Mouse (Mus musculus) neural tube, embryonic 13.5 days (tissue): ENCODE results near the gene Gm10772. TPM values are rescaled to one million over a fixed set of nuclear protein-coding genes. Genes with fewer than 3 reads are reported as not detected.
"Not testable (repeated sequence)": the region's sequence is repeated elsewhere in the genome, so short reads cannot be mapped to it uniquely, and the experiment has no call there.

Experiments used
- ATAC-seq: fragments of 200-750 bp; cut with Nextera tagmentation; 2 replicates; pipeline ENCODE4 v1.8.0; 2017; ENCODE audit warnings: low read depth, mild to moderate bottlenecking, moderate TSS enrichment, moderate library complexity
- H3K27ac ChIP-seq: fragments of 300-500 bp; sonication (generic); replicated peaks from 2 replicates; pipeline ENCODE4 v1.5.1; 2015; ENCODE audit warnings: moderate library complexity, mild to moderate bottlenecking, inconsistent platforms
- H3K27me3 ChIP-seq: fragments of 300-500 bp; sonication (generic); 2 replicates; pipeline ENCODE4 v1.6.1; 2015; ENCODE audit warnings: mild to moderate bottlenecking, inconsistent platforms
- H3K36me3 ChIP-seq: fragments of 300-500 bp; sonication (generic); 2 replicates; pipeline ENCODE4 v1.6.1; 2015; ENCODE audit warnings: mild to moderate bottlenecking, inconsistent platforms
- H3K4me1 ChIP-seq: fragments of 300-500 bp; sonication (generic); replicated peaks from 2 replicates; pipeline ENCODE4 v1.6.1; 2015; ENCODE audit warnings: inconsistent platforms
- H3K4me2 ChIP-seq: fragments of 300-500 bp; sonication (generic); 2 replicates; pipeline ENCODE4 v1.6.1; 2015; ENCODE audit warnings: inconsistent platforms, mild to moderate bottlenecking, moderate library complexity
- H3K4me3 ChIP-seq: fragments of 300-500 bp; sonication (generic); 2 replicates; pipeline ENCODE4 v1.5.1; 2015; ENCODE audit warnings: mild to moderate bottlenecking, inconsistent platforms
- H3K9ac ChIP-seq: fragments of 300-500 bp; sonication (generic); 2 replicates; pipeline ENCODE4 v1.6.1; 2015; ENCODE audit warnings: moderate library complexity, mild to moderate bottlenecking, inconsistent platforms
- H3K9me3 ChIP-seq: fragments of 300-500 bp; sonication (generic); 2 replicates; pipeline ENCODE4 v1.6.1; 2016; ENCODE audit warnings: inconsistent platforms
- WGBS: fragments of 180-500 bp; shearing (Covaris S2); methylation state at CpG from one replicate; pipeline ENCODE4 v1.1.7; 2015; 5-methylcytosine and 5-hydroxymethylcytosine counted together
- polyA plus RNA-seq: library from polyadenylated mRNA; unstranded; fragments of >200 nt; fragmentation: Nextera tagmentation; extraction: Ambion mirVana; gene quantifications from 2 replicates; pipeline ENCODE4 v1.2.1, GENCODE M21; 2015

Gene Gm10772
- not detected in 2 replicates for polyA plus RNA-seq

DNA sequence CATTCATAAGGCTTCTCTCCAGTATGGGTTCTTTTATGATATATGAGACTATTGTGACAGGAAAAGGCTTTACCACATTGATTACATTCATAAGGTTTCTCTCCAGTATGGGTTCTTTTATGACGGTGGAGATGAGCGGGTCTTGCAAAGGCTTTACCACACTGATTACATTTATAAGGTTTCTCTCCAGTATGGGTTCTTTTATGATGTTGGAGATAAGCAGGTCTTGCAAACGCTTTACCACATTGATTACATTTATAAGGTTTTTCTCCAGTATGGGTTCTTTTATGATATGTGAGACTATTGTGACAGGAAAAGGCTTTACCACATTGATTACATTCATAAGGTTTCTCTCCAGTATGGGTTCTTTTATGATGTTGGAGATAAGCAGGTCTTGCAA is at the start of gene Gm10772:
Gene Gm10772 (minus strand): TSS at position 101 of the 400 bp plus-strand sequence.
- not testable (repeated sequence) for H3K4me3 ChIP-seq, H3K4me1 ChIP-seq, H3K27me3 ChIP-seq, H3K9me3 ChIP-seq, H3K9ac ChIP-seq, H3K36me3 ChIP-seq, H3K27ac ChIP-seq, ATAC-seq, H3K4me2 ChIP-seq
- 70% methylated on average over 2 of the region's 3 CpGs for WGBS

- not testable (repeated sequence) for ATAC-seq, H3K9me3 ChIP-seq
- no CpG with 5 or more reads among the region's 1 CpGs for WGBS
Observed at GRCm38 (mm10) chr13:66263914-66264313, 36.5 kb upstream of the Gm10772 start.

DNA sequence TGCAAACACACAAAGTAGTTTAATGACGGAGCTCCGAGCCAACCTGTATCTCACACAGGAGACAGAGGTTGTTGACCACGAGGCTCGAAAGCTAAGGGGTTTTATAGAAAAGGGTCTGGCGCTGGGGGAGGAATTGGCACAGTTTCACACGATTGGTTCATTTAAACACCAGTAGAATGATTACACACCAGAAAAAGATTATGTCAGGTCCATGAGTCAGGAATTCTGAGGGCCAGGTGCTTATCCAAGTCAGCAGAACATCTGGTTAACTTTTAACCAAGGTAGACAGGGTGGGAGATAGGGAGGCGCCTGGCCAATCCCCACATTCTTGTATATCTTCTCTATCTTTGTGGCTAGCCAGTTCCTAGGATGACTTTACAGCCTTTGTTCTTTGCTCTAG is 35.8 kb upstream of the Gm10772 start:
- 76% methylated on average over 3 of the region's 7 CpGs for WGBS
- H3K27me3 ChIP-seq, H3K4me3 ChIP-seq, H3K36me3 ChIP-seq, H3K4me1 ChIP-seq, ATAC-seq, H3K9me3 ChIP-seq, H3K4me2 ChIP-seq, H3K27ac ChIP-seq, H3K9ac ChIP-seq: not testable (repeated sequence)

More at GRCm38 (mm10) chr13:66263914-66264313, 36.5 kb upstream of the Gm10772 start:
- not testable (repeated sequence) for H3K36me3 ChIP-seq, H3K4me1 ChIP-seq, H3K9ac ChIP-seq, H3K27me3 ChIP-seq, H3K27ac ChIP-seq, H3K4me3 ChIP-seq, H3K4me2 ChIP-seq

- H3K4me1 ChIP-seq, result no peaks in the 10 kb centered on the region
- H3K4me3 ChIP-seq, result no peak overlapping the region
- H3K36me3 ChIP-seq, result no peaks in the 10 kb centered on the region
- ATAC-seq, result no peak
- H3K27me3 ChIP-seq, result no peaks in the 10 kb centered on the region
- WGBS, result no CpG with 5 or more reads among the region's 11 CpGs
- H3K9me3 ChIP-seq, result no peaks in the 10 kb centered on the region
- H3K9ac ChIP-seq, result no peak overlapping the region
- H3K27ac ChIP-seq, result no peak overlapping the region
- no peak overlapping the region for H3K4me2 ChIP-seq
Observed at GRCm38 (mm10) chr13:66214349-66214748, 13.0 kb downstream of the Gm10772 start.

DNA sequence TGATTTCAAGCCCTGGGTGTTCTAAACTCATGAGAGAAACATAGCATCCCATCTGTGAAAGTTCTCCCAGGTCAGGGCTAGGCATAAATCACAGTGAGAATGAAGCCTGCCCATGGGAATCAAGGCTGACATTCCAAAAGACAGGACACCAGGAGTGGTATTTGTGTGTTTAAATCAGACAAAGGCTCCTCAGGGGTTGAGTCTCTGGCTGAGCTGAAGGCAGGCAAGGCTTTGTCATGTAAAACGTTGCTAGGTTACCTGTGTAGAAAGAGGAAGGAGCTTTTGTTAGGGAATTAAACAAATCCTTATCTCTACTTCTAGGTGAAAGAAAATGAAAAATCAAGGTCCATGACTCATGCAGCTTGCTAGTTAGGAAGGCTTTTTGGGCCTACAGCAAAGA is 13.6 kb downstream of the Gm10772 start:
- not testable (repeated sequence) for H3K4me2 ChIP-seq, H3K9me3 ChIP-seq, H3K9ac ChIP-seq, H3K27me3 ChIP-seq, H3K27ac ChIP-seq, H3K36me3 ChIP-seq, H3K4me3 ChIP-seq, ATAC-seq, H3K4me1 ChIP-seq
- WGBS, result no CpG with 5 or more reads among the region's 1 CpGs

DNA sequence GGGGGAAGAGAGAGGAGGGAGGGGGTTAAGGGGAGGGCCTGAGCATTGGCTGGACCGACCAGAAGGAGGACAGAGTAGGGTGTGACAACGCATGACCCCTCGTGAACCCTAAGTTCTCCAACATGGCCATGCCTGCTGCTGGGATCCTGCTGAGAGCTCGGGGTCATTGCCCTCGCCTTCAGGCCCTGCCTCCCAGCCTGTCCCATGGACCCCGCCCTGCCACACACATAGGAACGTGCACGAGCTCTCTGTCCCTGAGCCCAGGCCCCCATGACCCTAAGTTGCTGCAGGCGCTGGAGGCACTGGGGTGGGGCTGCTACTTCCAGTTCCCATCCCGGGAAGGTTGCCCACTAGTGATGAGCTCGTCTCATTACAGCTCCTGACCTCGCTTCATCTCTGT is 48.2 kb downstream of the Gm10772 start:
- H3K4me2 ChIP-seq, H3K9ac ChIP-seq, H3K4me1 ChIP-seq, ATAC-seq, H3K27ac ChIP-seq, H3K4me3 ChIP-seq, H3K9me3 ChIP-seq, H3K36me3 ChIP-seq, H3K27me3 ChIP-seq: not testable (repeated sequence)
- 86% methylated on average over 5 of the region's 12 CpGs for WGBS

Other genes with a start within 250 kb of the Gm10772 start
- not detected in 2 replicates for gene Gm10324, start 108.0 kb downstream of the Gm10772 start, polyA plus RNA-seq
- not detected in 2 replicates for gene 2410141K09Rik, start 213.5 kb upstream of the Gm10772 start, polyA plus RNA-seq